Mouse (Mus musculus): ENCODE data around the gene Clasp1. TPM values are rescaled to one million over a fixed set of nuclear protein-coding genes. Genes with fewer than 3 reads are reported as not detected.
"Not testable (repeated sequence)": the region's sequence is repeated elsewhere in the genome, so short reads cannot be mapped to it uniquely, and the experiment has no call there.

Clasp1 gene
- total RNA-seq, 2 experiments from 2014 or later = 34.0 to 43.6 TPM

DNA sequence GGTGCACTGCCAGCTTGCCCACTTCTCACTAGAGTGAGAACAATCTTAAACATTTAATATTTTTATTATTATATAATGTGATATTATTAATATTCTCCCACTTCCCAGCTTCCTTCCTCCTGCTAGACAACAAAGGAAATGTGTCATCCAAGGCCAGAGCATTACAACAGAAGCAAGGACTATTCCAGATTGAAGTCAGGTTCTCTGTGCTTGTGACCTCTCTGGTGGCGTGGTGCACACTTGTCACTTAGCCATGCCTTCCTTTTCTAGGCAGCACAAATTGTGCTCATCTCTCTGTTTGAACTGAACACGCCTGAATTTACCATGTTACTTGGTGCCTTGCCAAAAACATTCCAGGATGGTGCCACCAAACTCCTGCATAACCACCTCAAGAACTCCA is 170.9 kb downstream of the Clasp1 start:
- ATAC-seq (ENCODE audit: poor library complexity, severe bottlenecking) = no peak

DNA sequence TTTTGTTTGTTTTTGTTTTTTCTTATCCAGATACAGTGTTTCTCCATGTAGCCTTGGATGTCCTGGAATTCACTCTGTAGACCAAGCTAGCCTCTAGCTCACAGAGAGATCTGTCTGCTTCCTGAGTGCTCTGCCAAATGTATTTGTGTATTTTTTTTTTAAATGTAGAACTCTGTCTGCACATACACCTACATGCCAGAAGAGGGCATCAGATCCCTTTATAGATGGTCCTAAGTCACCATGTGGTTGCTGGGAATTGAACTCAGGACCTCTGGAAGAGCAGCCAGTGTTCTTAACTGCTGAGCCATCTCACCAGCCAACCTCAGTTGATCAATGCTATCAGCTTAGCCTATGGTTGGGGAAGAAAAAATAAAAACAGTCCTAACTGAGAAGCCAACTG is 175.7 kb downstream of the Clasp1 start:
- ATAC-seq (ENCODE audit: poor library complexity, severe bottlenecking) = no peak

DNA sequence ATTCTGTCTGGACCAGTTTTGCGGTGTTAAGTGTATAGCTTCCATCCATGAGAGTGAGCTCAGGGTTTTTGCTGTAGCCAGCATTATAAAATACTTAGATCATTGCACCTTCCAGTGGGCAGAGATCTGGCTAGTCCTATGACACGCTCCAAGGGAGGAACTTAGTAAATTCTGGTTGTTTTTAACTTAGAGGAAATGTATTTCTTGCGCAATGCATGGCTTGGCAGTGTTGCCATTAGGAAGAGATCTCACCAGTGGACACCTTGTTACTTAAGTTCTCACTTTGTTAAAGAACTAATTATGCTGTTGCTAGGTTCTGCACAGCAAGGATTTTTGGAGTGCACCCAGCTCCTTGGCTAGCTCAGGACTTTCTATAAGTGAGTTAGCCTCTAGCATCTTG is 178.8 kb downstream of the Clasp1 start:
- peak; percentile 65 for ATAC-seq (ENCODE audit: poor library complexity, severe bottlenecking)

DNA sequence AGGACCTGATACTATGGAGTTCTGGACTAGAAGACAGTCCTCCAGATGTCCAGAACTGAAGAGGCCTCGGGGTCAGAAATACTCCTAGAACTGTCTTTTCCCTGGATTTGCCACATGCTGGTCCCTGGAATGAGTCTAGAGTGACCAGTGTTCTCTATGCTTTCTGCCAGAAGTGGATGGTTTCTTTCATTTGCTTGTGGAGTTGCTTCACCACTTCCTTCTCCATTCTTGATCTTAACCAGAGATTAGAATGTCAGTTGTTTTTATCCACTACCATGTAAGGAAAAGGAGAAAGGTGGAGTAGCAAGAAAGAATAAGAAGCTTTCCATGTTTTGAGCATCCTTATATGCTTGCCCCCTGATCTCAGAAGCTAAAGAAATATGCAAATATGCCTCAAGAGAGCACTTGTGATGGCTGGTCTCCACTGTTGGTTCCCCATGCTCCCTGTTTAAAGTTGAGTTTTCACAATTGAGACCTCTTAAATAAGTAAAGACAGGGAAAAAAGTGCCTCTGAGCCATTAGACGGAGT is 191.4 kb downstream of the Clasp1 start:
- peak; percentile 62 for ATAC-seq (ENCODE audit: poor library complexity, severe bottlenecking)

DNA sequence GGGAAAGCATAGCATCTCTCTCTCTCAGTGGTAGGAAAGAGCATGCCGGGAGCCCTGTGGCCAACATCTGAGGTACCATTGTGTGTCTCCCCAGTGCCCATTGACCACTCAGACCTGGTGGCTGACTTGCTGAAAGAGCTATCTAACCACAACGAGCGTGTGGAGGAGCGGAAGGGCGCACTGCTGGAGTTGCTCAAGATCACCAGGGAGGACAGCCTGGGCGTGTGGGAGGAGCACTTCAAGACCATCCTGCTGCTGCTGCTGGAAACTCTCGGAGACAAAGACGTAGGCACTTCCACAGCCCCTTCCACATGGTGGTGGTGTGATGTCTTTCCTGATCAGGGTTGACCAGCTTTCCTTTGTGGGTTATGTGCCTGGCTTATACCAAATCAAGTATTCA is 192.3 kb downstream of the Clasp1 start:
- peak; percentile 94 for ATAC-seq (ENCODE audit: poor library complexity, severe bottlenecking)

DNA sequence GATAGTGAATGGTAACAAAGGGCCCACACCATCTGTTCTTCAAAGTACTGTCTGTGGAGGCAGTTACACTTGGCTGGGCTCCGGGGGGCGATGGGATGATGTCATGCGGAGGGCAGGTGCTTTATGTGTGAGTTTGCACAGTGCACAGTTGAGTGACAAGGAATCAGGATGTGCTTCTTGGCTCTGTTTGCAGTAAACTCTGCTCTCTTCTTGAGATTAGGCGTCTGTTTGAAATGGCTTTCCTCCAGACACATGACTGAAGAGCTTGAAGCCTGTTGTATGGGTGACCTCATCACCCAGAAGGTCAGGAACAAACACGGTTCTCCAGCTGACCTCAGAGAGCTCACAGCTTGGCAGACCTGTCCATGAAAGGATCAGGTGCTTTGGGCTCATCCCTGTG is 200.9 kb downstream of the Clasp1 start:
- ATAC-seq (ENCODE audit: poor library complexity, severe bottlenecking) = no peak

DNA sequence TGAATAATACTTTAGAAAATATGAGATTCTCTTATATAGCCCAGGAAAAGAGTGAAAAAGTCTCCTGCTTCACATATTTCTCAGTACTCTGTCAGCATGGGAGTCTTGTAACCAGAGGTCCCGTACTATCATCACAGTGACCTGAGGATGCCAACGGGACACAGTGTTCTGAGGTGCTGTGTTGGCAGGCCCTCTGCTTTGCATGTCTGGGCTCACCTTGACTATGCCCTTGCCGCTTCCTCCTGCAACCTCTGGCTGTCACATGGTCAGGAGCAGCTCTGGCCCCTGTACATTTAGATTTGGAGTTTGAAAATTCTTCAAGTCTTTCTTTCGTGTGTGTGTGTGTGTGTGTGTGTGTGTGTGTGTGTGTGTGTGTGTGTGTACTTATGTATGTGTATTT is 204.1 kb downstream of the Clasp1 start:
- ATAC-seq (ENCODE audit: poor library complexity, severe bottlenecking) = no peak

DNA sequence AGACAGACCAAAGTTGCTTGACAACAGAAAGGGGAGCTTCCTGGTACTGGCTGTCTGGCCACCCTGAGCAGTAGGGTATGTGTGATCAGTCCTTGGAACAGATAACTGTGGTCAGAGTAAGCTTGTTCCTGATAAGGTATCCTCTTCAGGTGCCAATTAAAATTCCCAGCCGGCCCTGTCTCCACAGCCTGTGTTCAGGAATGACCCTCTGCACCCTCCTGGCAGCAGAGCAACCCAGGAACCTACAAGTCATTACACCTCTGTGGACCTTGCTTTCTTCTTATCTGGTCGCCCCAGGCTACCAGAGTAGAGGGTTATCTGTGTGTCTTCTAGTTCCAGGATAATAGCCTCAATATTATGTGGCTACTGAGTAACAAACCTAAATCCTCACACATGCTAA is 206.5 kb downstream of the Clasp1 start:
- no peak for ATAC-seq (ENCODE audit: poor library complexity, severe bottlenecking)

DNA sequence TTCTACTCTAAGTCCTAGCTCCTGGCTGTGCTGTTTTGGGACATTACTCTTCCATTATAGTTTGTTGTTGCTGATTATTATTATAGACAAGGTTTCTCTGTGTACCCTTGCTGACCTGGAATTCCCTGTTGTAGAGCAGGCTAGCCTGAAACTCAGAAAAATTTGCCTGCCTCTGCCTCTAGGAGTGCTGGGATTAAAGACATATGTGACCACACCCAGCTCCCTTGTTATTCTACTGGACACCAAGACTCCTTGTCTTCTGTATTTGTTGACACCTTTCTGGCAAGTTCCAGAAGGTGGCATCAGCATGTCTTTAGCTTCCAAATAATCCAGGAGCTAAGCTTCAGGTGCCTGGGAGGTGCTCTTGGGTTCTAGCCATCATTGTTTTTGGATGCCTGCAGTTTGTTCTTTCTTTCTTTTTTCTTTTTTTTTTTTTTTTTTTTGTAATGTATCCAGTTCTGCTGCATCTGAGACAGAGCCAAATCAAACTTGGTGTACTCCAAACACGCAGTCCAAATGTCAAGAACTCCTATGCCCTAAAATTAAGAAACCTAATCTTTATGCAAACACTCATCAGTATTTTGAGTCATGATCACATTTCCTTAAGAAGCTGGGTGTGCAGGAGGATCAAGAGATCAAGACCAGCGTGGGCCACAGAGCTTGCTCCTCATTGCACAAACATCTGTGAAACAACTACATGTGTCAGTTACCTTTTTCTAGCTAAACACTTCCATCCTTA is 208.8 kb downstream of the Clasp1 start:
- ATAC-seq (ENCODE audit: poor library complexity, severe bottlenecking) = no peak

DNA sequence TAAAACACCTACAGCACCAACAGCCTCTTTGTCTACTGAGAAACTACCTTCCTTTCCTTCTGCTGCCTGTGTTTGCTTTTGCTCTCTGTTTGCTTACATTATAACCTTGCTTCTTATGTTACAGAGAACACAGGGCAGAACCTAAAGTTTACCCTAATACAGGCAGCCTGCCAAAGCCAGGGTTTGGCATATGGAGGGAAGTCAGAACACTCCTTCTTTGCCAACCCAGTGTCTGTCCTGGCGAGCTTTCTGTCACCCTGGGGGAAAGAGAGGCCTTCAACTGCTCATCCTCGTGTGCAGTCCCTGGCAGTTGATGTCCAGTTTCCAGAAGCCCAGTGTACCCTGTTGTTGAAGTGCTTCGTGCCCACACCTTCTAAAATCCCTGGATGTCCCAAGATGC is 209.5 kb downstream of the Clasp1 start:
- no peak for ATAC-seq (ENCODE audit: poor library complexity, severe bottlenecking)

DNA sequence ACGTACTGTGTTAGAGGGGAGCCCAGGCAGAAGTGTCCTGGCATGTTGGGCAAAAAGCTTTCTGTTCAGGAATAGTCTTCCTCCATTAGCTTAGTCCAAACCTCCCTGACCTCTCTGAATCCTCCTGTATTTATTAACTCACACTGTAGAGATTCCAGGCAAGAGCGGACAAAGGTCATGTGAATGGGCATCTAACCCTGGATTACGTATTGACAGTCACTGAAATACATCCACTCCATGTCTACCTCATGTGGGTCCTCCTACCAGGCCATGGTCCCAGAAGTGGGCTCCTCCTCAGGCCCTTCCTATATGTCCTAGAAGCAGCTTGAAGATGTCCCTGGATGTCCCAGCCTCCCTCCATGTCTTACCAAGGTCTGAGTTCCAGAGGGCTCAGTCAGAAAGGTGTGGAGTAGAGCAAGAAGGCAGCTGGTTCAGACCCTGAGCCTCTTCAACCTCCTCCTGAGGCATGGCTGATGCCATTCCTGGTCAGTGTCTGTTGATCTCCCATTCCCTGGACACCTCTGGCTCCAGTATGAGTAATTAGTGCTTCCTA is 224.8 kb downstream of the Clasp1 start:
- no peak for ATAC-seq (ENCODE audit: poor library complexity, severe bottlenecking)

DNA sequence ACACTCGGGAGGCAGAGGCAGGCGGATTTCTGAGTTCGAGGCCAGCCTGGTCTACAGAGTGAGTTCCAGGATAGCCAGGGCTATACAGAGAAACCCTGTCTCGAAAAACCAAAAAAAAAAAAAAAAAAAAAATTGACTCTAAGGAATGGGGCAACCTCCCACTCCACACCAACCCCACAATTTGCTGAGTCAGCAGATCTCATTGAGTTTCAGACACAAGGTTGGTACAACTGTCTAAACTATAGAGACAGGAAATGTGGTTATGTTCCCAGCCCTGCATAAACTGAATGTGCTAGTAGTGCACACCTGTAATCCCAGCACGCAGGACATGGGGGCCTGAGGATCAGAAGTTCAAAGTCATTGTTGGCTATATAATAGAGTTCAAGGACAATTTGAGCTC is 232.2 kb downstream of the Clasp1 start:
- ATAC-seq (ENCODE audit: poor library complexity, severe bottlenecking) = not testable (repeated sequence)

DNA sequence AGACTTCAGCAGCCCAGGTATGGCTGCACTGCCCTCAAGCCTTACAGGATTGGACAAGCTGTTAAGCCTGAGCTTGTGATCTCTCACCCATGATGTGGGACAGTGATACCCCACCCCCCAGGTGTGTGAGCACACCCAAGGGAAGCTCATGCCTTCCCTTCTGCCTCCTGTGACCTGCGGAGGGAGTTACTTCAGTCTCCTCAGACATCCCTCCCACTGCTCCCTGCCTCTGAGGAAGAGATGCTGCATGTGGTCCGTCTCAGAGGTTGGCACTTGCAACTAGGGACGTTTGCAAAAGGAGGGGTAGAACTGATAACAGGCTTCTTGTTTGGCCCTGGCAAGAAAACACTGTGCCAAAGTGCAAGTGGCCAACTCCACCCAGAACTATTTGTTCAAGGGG is 234.0 kb downstream of the Clasp1 start:
- ATAC-seq (ENCODE audit: poor library complexity, severe bottlenecking) = no peak

DNA sequence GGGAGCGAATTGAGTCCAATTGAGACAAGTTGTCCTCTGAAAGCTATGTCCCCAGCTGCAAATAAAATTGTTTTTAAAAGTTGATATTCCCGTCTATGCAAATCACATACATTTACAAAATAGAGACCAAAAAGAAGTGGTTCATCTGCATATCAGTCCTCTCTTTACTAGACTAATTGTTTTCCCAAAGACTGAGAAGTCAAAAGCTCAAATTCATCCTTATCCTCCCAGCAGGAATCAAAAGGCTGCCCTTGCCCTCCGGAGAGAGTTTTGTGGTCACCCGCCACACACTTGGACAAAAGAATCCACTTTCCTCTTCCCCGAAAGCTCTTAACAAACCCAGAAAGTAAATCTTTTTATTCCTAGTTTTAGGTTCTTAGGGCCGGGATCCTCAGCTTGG is 236.6 kb downstream of the Clasp1 start:
- no peak for ATAC-seq (ENCODE audit: poor library complexity, severe bottlenecking)

DNA sequence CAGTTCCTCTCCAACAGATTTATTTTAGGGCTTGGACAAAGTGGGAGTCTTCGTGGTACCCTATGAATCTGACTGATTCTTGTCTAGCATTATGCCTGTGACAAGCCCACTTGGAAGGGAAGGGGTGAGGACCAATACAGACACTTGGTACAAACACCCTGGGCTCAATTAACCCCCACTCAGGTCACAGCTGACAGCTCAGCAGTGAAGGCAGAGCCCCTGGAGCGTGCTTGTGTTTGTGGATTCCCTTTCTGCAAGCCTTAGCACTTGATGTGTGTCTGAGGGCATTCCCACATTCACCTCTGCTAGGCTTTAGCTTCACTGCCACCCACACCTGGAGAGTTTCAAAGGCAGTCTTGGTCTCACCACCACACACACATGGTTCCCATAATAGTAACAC is 237.1 kb downstream of the Clasp1 start:
- no peak for ATAC-seq (ENCODE audit: poor library complexity, severe bottlenecking)

DNA sequence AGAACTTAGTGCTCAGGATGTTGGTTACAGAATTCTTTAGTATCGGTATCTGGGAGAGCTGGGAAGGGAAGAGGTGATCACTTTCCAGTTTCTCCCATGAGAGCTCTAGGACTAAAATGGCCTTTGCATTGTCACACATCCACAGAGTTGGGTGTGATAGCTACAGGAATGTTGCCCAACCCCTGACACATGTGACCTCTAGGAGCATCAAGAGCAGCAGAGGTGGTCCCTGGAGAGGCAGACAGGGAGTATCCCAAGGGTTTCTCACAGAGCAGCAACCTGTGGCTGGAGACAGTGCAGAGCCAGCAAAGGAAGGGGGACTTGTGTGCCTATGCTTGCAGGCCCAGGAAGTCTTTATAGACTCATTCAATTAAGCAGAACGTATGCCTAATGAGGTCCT is 237.6 kb downstream of the Clasp1 start:
- ATAC-seq (ENCODE audit: poor library complexity, severe bottlenecking) = no peak

DNA sequence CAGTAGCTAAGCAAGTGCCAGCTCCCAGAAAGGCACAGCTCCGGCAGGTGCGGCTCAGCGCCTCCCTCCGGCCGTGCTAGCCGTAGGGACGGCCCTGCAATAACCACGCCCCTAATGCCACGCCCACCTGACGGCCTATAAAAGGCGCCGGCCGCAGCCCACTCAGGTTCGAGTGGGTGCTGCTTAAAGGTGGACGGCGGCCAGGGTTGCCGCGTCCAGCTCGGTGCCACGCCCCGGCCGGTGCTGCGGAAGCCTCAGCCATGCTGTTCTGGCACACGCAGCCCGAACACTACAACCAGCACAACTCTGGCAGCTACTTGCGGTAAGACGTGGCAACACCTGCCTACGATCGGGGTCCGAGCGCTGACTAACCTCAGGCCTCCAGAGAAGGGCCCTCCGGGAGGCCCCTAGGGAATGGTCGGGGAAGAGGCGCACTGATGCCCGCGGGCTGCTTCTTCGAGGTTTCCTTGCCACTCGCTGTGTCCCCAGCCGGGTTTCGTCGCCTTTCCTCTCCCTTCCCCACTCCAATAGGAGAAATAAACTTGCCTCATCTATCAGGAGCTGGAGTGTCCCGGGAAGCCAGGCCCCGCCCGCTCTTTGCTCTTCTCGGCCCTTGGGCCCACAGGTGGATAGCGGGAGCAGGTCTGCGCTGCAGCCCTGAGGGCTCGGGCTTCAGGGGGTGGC is 239.1 kb downstream of the Clasp1 start, which contains the start of gene Tfcp2l1:
Tfcp2l1 (plus strand) TSS at position 165 of the 684 bp plus-strand sequence.
- peak; percentile 93 for ATAC-seq (ENCODE audit: poor library complexity, severe bottlenecking)

DNA sequence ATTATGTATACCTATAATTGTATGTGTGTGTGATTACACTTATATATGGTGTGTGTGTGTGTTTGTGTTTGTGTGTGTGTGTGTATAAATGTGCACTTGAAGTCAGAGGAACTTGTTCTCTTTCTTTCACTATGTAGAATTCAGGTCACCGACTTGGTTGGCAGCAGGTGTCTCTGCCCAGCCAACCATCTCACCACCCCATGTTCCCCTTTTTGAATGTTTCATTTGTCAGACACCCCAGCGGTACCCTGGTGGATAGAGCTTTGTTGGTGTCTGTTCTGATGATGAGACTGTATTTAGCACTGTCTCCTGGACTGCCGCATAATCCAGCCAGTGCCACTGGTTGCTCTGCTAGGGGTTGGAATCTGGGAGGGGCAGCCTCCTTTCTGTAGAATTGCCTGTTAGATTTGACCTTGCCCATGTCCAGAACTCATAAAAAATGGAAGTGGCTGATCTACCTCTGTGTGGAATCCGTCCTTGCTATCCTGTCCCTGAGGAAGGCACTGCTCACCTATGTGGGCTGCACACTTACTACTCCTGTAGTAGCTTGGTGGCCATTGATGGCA is 244.6 kb downstream of the Clasp1 start:
- ATAC-seq (ENCODE audit: poor library complexity, severe bottlenecking) = no peak

DNA sequence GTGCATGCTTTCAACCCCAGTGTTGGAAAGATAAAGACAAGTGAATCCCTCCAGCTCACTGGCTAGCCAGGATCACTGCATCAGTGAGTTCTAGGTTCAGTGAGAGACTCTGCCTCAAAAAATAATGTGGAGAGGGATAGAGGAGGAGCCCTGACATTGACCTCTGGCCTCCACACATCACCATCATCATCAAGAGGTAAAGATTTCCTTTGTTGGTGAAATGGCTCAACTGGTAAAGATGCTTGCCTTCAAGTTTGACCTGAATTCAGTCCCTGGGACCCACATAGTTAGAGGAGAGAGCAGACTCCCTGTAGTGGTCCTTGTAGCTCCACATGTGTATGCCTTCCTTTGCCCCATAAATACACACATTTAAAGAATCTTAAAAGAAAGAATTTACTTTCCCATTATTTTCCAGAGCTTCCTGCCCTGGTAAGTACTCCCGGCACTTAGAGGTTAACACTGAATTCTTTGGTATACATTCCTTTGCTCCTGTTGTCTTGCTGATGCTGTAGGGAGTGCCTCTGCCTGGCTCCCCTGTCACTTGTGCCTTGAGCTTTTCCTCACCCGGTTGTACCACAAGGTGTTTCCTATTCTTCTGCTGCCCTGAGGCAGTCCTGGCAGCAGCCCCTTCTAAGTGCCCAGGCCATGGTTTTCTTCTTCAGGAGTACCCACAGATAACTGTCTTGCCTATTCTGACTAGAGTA is 253.6 kb downstream of the Clasp1 start:
- no peak for ATAC-seq (ENCODE audit: poor library complexity, severe bottlenecking)

DNA sequence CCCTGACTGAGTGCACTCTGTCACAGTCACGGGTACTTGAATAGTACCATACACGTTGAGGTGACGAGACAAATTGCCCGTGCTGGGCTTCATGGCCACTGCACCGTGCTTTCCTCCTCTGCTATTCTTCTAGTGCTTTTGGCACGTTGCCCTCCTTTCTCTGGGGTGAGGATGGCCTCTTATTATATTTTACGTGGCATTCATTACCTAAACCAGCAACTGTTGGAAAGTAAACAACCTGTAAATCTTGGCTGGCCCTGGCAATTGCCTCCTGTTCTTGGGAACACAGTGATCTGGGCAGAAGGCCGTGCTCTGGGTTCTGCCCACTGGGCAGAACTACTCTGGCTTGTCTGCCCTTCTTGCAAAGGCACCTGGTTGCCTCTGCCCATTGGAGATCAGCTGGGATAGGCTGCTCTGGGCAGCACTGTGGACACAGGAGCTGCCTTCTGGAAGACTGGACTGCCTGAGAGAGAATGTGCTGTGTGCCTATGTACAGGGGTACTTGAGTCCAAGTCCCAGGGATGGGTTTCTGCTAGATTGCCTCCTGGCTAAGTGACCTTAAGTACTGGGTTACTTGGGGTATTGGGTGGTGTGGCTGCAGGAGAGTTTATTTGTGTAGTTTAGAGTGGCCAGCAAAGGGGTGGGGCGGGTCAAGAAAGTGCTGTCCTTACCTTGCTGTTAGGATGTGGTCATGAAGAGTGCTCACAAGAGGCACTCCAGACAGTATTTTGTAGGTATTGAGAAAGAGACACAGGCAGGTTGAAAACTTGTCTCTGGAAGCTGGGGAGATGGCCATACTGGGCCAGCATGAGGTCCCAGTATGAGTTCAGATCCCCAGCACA is 254.5 kb downstream of the Clasp1 start:
- ATAC-seq (ENCODE audit: poor library complexity, severe bottlenecking) = no peak

Data from megakaryocyte, adult 5-6 weeks (primary cell).